Mouse (Mus musculus) heart, embryonic 14.5 days (tissue): ENCODE data around the gene Naa35. TPM values are rescaled to one million over a fixed set of nuclear protein-coding genes. Genes with fewer than 3 reads are reported as not detected.

Source experiments
- ATAC-seq: fragments of 200-750 bp; cut with Nextera tagmentation; 2 replicates; pipeline ENCODE4 v1.8.0; 2017; ENCODE audit warnings: low read depth, moderate TSS enrichment; ENCODE audit not compliant: insufficient number of reproducible peaks, insufficient read depth, low FRiP score
- H3K27ac ChIP-seq, 2 experiments: fragments of 200-500 bp in 1 of 2; fragments of 300-500 bp in 1 of 2; sonication (generic) in 1 of 2; replicated peaks in 1 of 2; 2 replicates each; pipeline ENCODE4 v1.5.1; 2012 to 2014; ENCODE audit warnings: low read depth in 2 of 2, low read length in 2 of 2, control low read depth in 1 of 2, mild to moderate bottlenecking in 1 of 2, mixed read lengths in 1 of 2; ENCODE audit not compliant: control insufficient read depth in 1 of 2, insufficient read depth in 1 of 2
- H3K27me3 ChIP-seq: fragments of 300-500 bp; sonication (generic); 2 replicates; pipeline ENCODE4 v1.6.1; 2014; ENCODE audit warnings: mild to moderate bottlenecking, low read length, control low read depth; ENCODE audit not compliant: control insufficient read depth, insufficient read depth
- H3K36me3 ChIP-seq: fragments of 300-500 bp; sonication (generic); 2 replicates; pipeline ENCODE4 v1.6.1; 2014; ENCODE audit warnings: mild to moderate bottlenecking, control low read depth, low read length, mixed read lengths; ENCODE audit not compliant: control insufficient read depth, insufficient read depth
- H3K4me1 ChIP-seq, 2 experiments: fragments of 200-500 bp in 1 of 2; fragments of 300-500 bp in 1 of 2; sonication (generic) in 1 of 2; 2 replicates each; pipeline ENCODE4 v1.6.1; 2012 to 2014; ENCODE audit warnings: low read length in 2 of 2, control low read depth in 1 of 2, mixed read lengths in 1 of 2; ENCODE audit not compliant: control insufficient read depth in 2 of 2, insufficient read depth in 2 of 2
- H3K4me2 ChIP-seq: fragments of 300-500 bp; sonication (generic); 2 replicates; pipeline ENCODE4 v1.6.1; 2014; ENCODE audit warnings: mild to moderate bottlenecking, low read length
- H3K4me3 ChIP-seq, 2 experiments: fragments of 200-500 bp in 1 of 2; fragments of 300-500 bp in 1 of 2; sonication (generic) in 1 of 2; 2 replicates each; pipeline ENCODE4 v1.5.1; 2012 to 2014; ENCODE audit warnings: low read length in 2 of 2, mild to moderate bottlenecking in 2 of 2, control low read depth in 1 of 2, low read depth in 1 of 2, moderate library complexity in 1 of 2; ENCODE audit not compliant: control insufficient read depth in 1 of 2, insufficient read depth in 1 of 2
- H3K9ac ChIP-seq: fragments of 300-500 bp; sonication (generic); 2 replicates; pipeline ENCODE4 v1.6.1; 2014; ENCODE audit warnings: mild to moderate bottlenecking, low read length
- H3K9me3 ChIP-seq: fragments of 300-500 bp; sonication (generic); 2 replicates; pipeline ENCODE4 v1.6.1; 2016; ENCODE audit warnings: low read length, control low read depth; ENCODE audit not compliant: control insufficient read depth
- WGBS: fragments of 180-500 bp; shearing (Covaris S2); extraction: QIAGEN DNeasy Blood & Tissue Kit; methylation state at CpG from one replicate; pipeline ENCODE4 v1.1.7; 2014; 5-methylcytosine and 5-hydroxymethylcytosine counted together
- polyA plus RNA-seq: library from polyadenylated mRNA; unstranded; fragments of >200 nt; fragmentation: Nextera tagmentation; extraction: Ambion mirVana; gene quantifications from 2 replicates; pipeline ENCODE4 v1.2.1, GENCODE M21; 2014

The Naa35 gene
- polyA plus RNA-seq, 1 experiment from 2014 or later = 70.3 TPM

- Histone ChIP-seq H3K9ac (no peak overlapping the region), H3K4me2 (peak overlapping the region; percentile 24; the same call in 1 of the 2 replicates), H3K4me1 (peaks cover 6 to 9% of the 10 kb centered on the region in 2 experiments; a peak in 3 of 4 replicates), H3K27me3 (no peaks in the 10 kb centered on the region), H3K36me3 (peaks cover 13% of the 10 kb centered on the region), H3K27ac (peak overlapping the region; percentile 36 to 53; a peak in 3 of 4 replicates), H3K4me3 (no peak overlapping the region), H3K9me3 (no peaks in the 10 kb centered on the region)
- ATAC-seq = peak; percentile 69; the same call in 1 of the 2 replicates
- WGBS = 38% methylated on average over 11 of the region's 11 CpGs
Measured at GRCm38 (mm10) chr13:59668501-59669093, 83.5 kb downstream of the Naa35 start.

- H3K27ac ChIP-seq = no peak overlapping the region
- no peak overlapping the region for H3K9ac ChIP-seq
- H3K27me3 ChIP-seq = no peaks in the 10 kb centered on the region
- H3K4me1 ChIP-seq = peaks cover 7 to 16% of the 10 kb centered on the region in 2 experiments; a peak in 3 of 4 replicates
- no peaks in the 10 kb centered on the region for H3K36me3 ChIP-seq
- 90% methylated on average over 10 of the region's 10 CpGs for WGBS
- no peak overlapping the region for H3K4me2 ChIP-seq
- H3K4me3 ChIP-seq = no peak overlapping the region
- no peak for ATAC-seq
- no peaks in the 10 kb centered on the region for H3K9me3 ChIP-seq
Measured at GRCm38 (mm10) chr13:59669946-59670345, 84.9 kb downstream of the Naa35 start.

- Histone ChIP-seq H3K4me1 (peaks cover 7 to 16% of the 10 kb centered on the region in 2 experiments; a peak in 3 of 4 replicates), H3K9me3 (no peaks in the 10 kb centered on the region), H3K36me3 (no peaks in the 10 kb centered on the region), H3K4me2 (no peak overlapping the region), H3K27me3 (no peaks in the 10 kb centered on the region), H3K4me3 (no peak overlapping the region), H3K9ac (no peak overlapping the region), H3K27ac (no peak overlapping the region)
- no peak for ATAC-seq
- WGBS = 91% methylated on average over 2 of the region's 2 CpGs
Measured at GRCm38 (mm10) chr13:59671521-59671920, 86.5 kb downstream of the Naa35 start.

- ATAC-seq = no peak
- Histone ChIP-seq H3K4me2 (no peak overlapping the region), H3K9me3 (no peaks in the 10 kb centered on the region), H3K4me1 (peaks cover 7 to 16% of the 10 kb centered on the region in 2 experiments; a peak in 3 of 4 replicates), H3K4me3 (no peak overlapping the region), H3K9ac (no peak overlapping the region), H3K36me3 (no peaks in the 10 kb centered on the region), H3K27ac (no peak overlapping the region), H3K27me3 (no peaks in the 10 kb centered on the region)
- WGBS = 69% methylated on average over 6 of the region's 6 CpGs
Measured at GRCm38 (mm10) chr13:59672248-59672647, 87.2 kb downstream of the Naa35 start.

GRCm38 (mm10) chr13:59673597-59673996 lies 88.5 kb downstream of the Naa35 start:
- H3K4me1 ChIP-seq = peaks cover 3 to 11% of the 10 kb centered on the region in 2 experiments; a peak in 3 of 4 replicates
- H3K27ac ChIP-seq = no peak overlapping the region
- WGBS = 80% methylated on average over 7 of the region's 7 CpGs
- no peak for ATAC-seq
- no peaks in the 10 kb centered on the region for H3K27me3 ChIP-seq
- no peak overlapping the region for H3K4me2 ChIP-seq
- no peak overlapping the region; a peak in 1 of 4 replicates for H3K4me3 ChIP-seq
- H3K9ac ChIP-seq = no peak overlapping the region
- no peaks in the 10 kb centered on the region for H3K36me3 ChIP-seq
- no peaks in the 10 kb centered on the region for H3K9me3 ChIP-seq

- 32% methylated on average over 3 of the region's 3 CpGs for WGBS
- H3K4me3 ChIP-seq = peak overlapping the region in 1 of 2 experiments; percentile 72; a peak in 1 of 4 replicates
- no peak overlapping the region for H3K27ac ChIP-seq
- peak overlapping the region; percentile 86 for H3K4me2 ChIP-seq
- H3K9me3 ChIP-seq = no peaks in the 10 kb centered on the region
- no peak overlapping the region for H3K9ac ChIP-seq
- H3K4me1 ChIP-seq = peaks cover 2 to 7% of the 10 kb centered on the region in 2 experiments; a peak in 2 of 4 replicates
- H3K36me3 ChIP-seq = no peaks in the 10 kb centered on the region
- no peaks in the 10 kb centered on the region for H3K27me3 ChIP-seq
- no peak for ATAC-seq
Measured at GRCm38 (mm10) chr13:59674215-59674614, 89.2 kb downstream of the Naa35 start.

- Histone ChIP-seq H3K4me2 (peak overlapping the region; percentile 86), H3K4me1 (peaks cover 2 to 7% of the 10 kb centered on the region in 2 experiments; a peak in 2 of 4 replicates), H3K36me3 (no peaks in the 10 kb centered on the region), H3K9ac (peak overlapping the region; percentile 81), H3K27ac (peak overlapping the region in 1 of 2 experiments; percentile 53; a peak in 1 of 4 replicates), H3K4me3 (peak overlapping the region; percentile 54 to 72), H3K9me3 (no peaks in the 10 kb centered on the region), H3K27me3 (no peaks in the 10 kb centered on the region)
- ATAC-seq = no peak
- WGBS = 5% methylated on average over 13 of the region's 13 CpGs
Measured at GRCm38 (mm10) chr13:59674761-59675150, 89.7 kb downstream of the Naa35 start.
